Mouse (Mus musculus): ENCODE results near the gene Hipk2.

The Hipk2 gene

DNA sequence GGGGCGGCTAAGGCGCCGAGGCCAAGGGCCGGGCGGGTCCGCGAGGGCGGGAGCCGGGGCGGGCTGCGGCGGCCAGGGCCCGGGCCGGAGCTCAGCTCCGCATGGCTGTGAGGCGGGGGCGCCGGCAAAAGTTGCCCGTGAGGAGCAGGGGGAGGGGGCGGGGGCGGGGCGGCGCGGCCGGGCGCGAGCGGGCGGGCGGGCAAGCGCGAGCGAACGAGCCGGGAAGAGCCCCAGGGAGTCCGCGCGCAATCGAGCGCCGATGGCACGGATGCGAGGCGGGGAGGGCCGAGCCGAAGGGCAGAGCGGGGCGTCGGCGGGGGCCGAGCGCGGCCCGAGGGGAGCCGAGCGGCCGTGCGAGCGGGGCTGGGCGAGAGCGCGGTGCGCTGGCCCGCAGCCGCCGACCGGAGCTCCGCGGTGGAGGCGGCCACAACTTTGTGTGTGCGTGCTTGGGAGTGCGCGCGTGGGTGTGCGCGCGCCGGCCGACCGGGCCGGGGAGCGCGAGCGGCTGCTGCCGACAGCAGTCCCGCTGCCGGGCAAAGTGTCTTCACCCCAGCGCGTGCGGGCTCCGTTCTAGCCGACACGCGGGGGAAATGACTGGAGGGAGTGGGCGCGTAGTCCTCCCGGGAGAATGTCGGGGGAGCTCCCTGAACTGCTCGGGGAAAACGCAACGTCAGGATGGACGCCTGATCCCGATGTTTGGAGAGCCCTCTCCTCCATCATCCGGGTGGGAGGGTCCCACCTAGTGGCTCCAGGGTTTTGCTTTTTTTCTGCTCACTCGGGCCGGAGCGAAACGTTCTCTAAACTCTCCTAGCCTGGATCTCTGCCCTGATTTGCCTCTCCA lies at the start of gene Hipk2:
TSS of gene Hipk2 (minus strand) at position 95 of the 841 bp plus-strand sequence.
- DNase-seq (ENCODE audit: inconsistent age in 2 of 2, low spot score in 1 of 2) = peak; percentile 91 to 95

DNA sequence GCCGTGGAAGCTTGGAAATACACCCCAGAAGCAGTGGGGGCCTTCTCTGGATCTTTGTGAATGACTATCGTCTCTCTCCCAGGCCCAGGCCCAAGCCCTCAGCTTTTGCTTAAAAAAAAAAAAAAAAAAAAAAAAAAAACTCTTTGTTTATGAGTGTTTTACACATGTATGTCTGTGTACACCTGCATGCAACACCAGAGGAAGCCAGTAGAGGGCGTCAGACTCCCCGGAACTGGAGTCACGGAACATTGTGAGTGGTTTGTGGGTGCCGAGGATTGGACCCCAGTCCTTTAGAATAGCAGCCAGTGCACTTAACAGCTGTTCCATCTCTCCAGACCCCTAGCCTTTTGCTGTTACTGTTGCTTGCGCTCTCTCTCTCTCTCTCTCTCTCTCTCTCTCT lies 49.8 kb upstream of the Hipk2 start:
- peak in 1 of 2 experiments; percentile 53 for DNase-seq (ENCODE audit: inconsistent age in 2 of 2, low spot score in 1 of 2)

DNA sequence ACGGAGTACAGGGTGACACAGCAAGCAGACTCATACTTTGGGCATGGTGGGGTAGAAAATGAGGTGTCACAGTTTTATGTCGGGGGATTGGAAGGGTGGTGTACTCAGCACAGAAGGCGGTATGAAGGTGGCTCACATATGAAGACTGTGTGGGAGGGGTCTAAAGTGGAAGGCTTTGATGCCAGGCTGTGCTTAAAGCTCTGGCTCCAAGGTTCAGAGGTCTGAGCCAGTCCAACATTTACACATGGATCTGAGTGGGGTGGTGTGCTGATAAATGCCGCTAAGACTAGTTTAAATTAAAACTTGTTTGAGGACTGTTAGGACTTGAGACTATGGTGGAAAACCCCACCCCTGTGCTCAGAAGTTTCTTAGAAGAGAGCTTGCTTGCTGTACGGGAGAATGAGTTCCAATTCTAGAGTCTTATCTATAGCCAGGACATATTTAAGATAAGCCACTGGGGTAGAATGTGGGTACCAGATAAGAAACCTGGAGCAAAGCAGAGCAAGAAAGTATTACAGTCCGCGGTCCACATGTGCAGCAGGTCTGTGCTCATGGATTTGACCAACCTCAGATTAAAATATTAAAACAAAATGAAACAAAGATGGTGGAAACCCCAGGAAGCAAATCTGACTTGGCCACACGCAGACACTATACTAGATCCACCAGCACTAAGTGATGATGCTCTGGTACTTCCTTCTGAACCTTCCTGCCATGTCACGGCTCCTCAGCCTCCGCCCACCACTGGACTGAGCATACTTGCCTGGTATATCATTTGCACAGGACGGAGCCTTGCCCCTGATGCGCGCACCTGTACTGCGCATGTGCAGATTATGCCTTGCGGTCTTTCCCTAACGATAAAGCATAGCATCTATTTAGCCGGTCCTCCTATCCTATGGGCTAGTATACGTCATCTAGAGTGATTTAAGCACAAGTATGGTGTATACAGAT lies 48.2 kb upstream of the Hipk2 start:
- DNase-seq (ENCODE audit: inconsistent age in 2 of 2, low spot score in 1 of 2) = no peak

DNA sequence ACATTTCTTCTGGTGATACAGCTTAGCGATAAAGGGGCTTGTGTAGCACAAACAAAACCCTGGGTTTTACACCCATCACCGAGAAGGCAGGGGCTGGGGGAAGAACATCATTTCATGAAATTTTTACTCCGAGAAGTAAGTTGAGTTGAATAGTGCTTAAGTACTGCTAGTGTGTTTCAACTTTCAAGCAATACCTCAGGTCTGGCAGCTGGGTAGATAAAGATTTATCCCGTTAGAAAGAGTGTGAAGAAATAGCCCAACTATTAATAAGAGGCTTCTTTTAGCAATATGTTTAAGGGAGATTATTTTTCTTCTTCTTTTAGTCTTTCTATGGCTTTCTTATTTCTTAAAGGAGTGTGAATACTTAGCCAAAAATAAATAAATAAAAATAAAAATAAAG lies 47.5 kb upstream of the Hipk2 start:
- DNase-seq (ENCODE audit: inconsistent age in 2 of 2, low spot score in 1 of 2) = no peak

DNA sequence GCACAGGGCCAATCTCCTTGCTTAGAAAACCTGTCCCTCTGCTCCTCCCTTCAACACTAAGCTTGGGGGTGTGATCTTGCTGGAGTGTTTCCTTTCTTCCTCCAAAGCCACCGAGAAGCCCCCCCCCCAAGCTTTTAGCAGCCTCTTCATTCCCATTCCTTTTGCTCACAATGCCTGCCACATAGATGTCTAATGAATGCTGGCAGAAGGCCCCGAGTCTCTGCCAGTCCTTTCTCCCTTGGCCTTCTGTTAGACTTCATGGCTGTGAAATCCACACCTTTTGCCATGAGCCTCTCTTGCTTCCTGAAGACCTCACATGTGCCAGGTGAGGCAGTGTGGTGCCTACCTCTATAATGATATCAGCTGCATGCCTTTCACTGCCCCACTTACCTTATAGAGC lies 46.6 kb upstream of the Hipk2 start:
- no peak for DNase-seq (ENCODE audit: inconsistent age in 2 of 2, low spot score in 1 of 2)

DNA sequence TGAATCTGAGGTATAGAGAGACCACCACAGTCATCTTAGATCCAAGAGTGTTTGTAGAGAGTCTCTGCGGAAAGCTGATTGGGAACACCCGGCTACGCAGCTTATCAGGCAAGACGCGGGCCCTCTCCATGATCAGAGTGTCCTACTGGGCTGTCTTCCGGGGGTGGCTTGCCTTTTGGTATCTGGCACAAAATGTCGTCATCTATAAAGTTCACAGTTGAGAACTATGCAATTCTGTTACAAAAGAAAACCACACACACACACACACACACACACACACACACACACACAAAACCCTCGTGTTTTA lies 45.8 kb upstream of the Hipk2 start:
- DNase-seq (ENCODE audit: inconsistent age in 2 of 2, low spot score in 1 of 2) = no peak

DNA sequence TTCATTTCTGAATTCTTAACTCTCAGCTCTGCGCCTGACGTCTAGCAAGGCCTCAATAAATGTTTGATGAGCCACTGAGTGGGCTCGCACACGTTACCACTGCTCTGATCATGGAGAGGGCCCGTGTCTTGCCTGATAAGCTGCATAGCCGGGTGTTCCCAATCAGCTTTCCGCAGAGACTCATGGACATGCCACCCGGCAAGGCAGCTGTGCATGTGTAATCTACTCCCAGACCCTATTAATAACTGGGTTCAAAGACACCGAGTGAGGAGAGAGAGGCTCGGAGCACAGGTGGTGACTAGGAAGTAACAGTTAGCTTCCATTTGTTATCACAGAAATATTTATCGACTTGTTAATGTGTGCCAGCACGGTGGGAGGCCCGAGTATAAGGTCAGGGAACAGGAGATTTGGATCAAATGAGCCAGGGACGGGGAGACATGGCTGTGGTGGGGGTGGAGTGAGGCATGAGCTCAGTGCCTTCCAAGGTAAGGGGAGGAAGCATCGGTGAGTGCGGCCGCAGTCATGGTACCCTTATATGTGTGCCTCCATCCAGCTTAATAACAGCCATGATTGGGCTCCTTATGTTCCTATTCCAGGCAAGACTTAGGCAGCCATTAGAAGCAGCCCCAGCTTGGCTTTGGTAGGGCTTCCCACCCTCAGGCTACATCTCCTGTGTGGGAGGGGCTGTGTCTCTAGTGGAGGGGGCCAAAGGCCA lies 45.3 kb upstream of the Hipk2 start:
- DNase-seq (ENCODE audit: inconsistent age in 2 of 2, low spot score in 1 of 2) = no peak

DNA sequence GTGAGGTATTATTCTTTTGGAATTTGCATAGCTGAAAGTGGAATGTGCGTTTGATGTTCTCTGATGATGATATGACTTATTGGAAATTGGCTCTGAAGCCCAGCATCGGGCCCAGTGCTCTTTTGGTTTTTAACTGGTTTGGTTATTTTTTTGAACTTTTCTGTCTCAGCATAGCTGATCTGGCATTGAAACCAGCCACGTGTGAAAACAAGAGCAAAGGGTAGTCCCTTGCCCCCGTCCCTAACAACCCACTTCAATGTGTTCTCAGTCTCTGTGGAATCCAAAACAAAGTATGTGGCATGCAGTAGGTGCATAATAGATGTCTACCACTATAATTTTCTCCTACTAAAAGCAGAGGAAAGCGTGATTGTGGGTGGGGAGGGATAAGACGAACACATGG lies 44.2 kb upstream of the Hipk2 start:
- no peak for DNase-seq (ENCODE audit: inconsistent age in 2 of 2, low spot score in 1 of 2)

DNA sequence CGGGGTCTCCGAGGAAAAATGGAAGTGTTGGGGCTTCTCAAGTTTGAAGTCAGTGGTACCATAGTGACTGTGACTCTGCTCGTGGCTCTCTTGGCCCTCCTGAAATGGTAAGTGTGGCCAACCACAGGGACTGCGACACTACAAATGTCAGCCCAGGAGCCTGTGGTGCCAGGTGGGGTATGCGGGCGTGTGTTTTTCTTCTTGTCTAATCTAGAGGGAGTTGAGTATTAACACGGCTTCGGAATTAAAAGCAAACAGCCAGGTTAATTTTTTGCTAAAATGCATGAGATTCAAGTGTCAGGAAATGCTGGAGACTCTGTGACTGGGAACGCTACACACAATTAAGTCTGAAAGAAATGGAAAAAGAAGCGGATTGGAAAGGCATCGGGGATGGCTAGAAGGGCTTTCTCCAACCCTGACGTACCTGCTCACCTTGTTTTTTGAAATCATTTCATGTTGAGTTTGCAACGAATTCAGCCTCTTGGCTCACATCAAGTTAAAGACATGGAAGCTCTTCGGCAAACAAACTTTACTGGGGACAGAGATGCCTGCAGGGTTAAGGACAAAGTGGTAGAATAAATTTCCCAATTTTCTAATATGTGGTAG lies 43.3 kb upstream of the Hipk2 start:
- DNase-seq (ENCODE audit: inconsistent age in 2 of 2, low spot score in 1 of 2) = no peak

DNA sequence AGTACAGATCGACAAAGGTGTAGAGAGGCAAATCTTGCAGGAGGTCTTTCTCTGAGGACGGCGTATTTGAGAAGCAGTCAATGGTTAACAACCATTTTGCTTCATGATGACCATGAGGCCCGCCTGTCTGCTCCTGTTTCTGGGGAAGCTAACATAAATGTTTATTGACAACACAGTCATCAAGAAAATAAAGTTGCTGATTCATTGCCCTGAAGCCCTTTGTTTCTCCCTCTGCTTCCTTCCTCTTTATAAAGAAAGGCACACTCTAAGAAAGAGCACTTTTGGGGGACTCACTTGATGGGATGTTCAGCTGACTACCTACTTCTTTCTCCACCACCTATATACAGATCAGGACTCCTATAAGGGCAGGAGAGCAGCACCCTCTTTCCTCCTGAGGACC lies 42.8 kb upstream of the Hipk2 start:
- no peak for DNase-seq (ENCODE audit: inconsistent age in 2 of 2, low spot score in 1 of 2)

DNA sequence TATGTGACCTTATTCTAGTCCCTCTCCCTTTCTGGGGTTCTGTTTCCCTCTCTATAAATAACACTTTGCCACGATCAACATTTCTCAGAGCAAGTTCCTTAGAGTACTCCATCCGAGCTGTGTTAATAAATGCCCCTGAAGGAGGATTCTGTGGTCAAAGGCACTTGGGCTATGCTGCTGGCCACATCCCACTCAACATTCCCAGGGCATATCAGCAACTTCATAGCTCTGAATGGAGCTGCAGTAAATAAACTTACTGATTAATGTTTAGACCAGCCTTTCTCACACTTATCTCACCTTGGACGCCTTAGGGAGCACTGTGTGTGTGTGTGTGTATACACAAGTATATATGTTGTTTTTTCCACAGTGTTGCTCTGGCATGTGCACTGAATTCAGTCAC lies 41.5 kb upstream of the Hipk2 start:
- DNase-seq (ENCODE audit: inconsistent age in 2 of 2, low spot score in 1 of 2) = no peak

DNA sequence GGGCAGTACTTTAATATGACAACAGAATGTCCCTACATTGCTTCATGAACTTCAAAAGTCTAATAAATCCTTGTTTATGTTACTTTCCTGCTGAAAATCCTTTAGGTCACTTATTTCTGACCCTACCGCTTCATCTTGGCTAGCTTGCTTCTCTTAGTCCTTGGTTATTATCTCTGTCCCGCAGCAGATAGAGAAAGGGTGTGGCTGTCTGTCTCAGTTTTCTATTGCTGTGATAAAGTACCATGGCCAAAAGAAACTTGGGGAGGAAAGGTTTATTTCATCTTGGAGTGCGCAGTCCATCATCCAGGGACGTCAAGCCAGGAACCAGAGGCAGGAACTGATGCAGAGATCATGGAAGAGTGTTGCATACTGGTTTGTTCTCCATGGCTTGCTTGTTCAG lies 40.6 kb upstream of the Hipk2 start:
- DNase-seq (ENCODE audit: inconsistent age in 2 of 2, low spot score in 1 of 2) = peak in 1 of 2 experiments; percentile 44

DNA sequence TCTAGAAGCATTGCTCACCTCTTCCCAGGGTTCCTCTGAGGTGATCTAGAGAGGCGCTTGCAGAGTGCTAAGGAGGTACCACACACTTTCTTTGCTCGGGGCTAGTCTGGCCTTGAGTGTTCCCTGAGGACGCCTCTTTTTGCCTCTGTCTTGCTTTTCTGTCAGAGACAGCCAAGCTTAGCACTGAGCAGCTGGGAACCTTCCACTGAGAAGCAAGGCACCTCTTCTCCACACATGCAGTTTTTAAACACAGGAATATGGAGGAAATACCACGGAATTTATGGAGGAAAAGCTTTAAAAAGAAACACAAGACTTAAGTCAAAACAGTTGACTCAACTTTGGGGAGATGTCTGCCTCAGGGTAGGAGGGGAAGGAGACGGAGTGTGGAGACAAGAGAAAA lies 39.8 kb upstream of the Hipk2 start:
- DNase-seq (ENCODE audit: inconsistent age in 2 of 2, low spot score in 1 of 2) = no peak

DNA sequence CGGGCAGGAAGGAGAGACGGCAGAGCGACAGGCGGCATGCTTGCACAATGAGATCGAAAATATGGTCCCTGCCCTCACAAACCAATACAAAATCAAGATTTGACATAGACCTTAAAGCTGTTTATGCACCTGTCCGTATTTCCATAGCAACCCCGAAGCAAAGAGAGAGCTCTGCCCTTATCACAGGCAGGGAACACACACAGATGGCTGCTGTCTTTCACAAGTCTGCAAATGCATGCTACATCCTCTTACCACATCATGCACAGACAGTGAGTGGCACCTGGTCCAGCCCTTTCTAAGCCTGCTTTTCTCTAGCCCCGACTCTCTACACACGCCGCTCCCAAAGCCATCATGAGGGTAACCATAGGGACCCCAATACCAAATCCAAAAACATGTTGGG lies 38.2 kb upstream of the Hipk2 start:
- DNase-seq (ENCODE audit: inconsistent age in 2 of 2, low spot score in 1 of 2) = no peak

DNA sequence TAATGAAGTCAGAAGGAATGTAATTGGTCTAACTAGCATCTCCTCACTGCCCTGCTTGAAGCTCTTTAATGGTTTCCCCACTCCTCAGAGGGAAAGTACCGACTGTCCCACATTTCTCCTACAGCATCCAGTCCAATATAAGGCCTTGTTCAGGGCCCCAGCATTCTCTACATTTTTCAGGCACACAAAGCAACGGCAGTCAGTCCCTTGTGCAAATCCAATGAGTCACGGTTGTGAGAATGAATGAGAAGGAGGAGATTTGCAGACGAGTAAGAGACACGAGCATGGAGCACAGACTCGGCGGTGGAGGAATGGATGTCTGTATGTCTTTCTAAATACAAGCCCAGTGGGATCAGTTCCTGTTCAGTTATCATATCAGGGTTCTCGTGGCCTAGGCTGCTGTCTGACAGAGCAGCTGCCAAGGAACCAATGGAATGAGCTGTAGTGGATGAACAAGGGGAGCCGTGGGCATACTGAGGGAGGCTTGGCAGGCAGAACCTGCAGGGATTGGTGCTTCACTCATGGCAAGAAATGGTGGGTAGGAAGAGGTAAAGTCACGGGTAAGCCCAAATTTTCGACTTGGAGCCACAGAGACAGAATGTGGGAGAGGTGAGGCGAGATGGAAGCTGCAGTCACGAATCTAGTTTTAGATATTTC lies 37.5 kb upstream of the Hipk2 start:
- peak in 1 of 2 experiments; percentile 52 for DNase-seq (ENCODE audit: inconsistent age in 2 of 2, low spot score in 1 of 2)

DNA sequence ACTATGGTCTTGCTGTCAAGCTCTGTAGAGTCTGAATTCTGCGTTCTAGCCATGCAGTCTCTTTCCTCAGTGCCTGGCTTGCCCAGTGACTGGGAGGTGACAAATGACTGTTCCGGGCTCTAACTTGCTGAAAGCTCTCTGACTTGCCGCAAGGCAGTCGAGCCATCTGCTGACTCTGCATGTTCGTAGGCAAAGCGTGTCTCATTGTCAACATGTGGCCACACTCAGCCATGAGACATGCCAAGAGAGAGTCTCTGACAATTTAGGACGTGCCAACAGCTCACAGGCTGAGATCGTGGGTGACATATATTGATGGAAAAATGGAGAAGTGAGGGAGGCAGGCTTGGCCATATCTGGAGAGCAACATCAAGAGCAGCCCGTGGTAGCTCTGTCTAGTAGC lies 36.9 kb upstream of the Hipk2 start:
- no peak for DNase-seq (ENCODE audit: inconsistent age in 2 of 2, low spot score in 1 of 2)

DNA sequence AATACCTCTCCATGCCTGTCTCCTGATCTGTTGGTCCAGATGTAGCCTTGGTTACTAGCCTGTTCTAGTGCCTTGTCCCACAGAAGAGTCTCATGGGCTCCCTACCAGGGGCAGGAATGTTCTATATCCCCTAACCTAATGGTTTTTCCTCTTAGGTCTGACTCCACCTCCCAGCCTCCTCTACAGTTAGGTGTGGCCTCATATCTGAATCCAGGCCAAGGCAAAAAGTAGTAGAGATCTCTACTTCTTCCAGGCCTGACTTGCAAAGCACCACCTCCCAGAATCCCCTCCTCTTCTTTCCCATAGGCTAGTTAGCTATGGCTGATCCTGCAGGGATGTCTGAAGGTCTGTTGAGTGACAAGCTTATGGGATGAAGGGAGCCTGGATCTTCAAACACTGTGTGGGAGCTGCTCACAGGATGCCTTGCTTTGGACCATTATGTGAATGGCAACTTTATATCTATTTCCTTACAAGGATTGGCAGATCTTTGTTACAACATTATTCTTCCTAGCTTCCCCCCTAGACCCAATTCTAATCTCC lies 36.2 kb upstream of the Hipk2 start:
- DNase-seq (ENCODE audit: inconsistent age in 2 of 2, low spot score in 1 of 2) = peak in 1 of 2 experiments; percentile 54

DNA sequence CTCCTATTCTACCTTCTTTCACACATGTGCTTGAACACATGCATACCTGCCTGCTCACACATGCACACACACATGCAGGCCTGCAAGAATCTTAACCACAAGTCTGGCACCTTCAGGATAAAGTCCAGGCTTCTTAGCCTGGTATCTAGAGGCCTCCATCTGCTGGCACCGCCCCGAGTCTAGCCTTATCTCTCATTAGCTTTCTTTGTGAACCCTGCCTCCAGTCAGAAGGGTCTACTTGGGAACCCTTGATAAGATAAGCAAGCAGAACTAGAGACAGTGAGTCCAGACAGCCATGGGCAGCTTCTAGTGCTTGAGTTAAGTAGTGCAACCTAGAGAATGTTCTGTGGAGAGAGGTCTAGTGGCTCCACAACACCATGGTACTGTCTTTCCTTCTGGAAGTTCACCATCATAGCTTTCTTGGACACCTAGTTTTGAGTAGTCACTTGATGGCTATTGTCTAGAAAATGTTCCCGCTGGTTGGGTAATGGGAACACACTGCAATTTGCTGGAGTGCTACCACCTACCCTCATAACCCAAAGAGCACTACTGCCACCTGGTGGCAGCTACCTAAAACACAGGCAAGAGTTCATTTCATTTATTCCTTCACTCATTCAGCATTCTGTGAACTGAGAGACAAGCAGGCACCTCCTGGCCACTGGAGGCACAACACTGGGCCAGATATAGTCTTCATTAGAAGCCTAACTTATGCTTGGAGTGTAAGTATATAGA lies 35.0 kb upstream of the Hipk2 start:
- peak; percentile 80 to 93 for DNase-seq (ENCODE audit: inconsistent age in 2 of 2, low spot score in 1 of 2)

DNA sequence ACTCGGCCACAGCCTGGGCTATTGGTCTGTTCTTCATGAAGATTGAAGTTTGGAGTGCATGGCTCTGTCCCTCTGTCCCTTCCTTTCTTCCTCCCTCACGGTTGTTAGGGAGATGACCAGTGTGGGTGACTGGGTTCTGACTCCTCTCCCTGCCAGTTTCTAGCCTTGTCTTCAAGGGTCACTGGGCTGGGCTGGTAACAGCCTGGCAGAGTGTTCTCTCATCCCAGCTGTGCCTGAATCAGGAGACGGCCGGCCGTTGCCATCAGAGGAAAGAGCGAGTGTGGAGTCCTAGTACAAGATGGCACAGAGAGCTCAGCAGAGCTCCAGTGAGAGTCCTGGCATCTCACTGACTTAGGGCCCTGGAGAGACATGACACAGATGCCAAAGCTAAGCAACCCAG lies 32.4 kb upstream of the Hipk2 start:
- DNase-seq (ENCODE audit: inconsistent age in 2 of 2, low spot score in 1 of 2) = peak in 1 of 2 experiments; percentile 28

DNA sequence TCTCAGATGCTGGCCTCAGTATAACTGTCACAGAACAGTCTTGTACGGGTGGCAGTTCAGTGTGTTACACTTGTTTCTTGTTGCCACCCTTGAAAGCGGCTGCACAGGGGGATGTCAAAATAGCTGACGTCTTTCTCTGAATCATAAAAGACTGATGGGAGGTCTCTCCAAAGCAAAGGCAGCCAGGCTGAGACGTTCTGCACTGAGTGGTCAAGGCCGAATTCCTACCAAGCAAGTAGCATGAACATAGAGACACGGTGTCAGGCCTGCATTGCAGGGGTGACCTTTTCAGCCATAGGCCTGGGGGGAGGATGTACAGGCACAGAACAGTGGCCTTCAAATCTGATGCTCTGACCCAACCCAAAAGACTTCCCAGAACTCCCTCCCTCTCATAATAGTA lies 30.0 kb upstream of the Hipk2 start:
- DNase-seq (ENCODE audit: inconsistent age in 2 of 2, low spot score in 1 of 2) = peak; percentile 87 to 90

Data from adrenal gland, adult (tissue).